ENCODE assay signal across 7 mouse cellular contexts in the genomic region with DNA sequence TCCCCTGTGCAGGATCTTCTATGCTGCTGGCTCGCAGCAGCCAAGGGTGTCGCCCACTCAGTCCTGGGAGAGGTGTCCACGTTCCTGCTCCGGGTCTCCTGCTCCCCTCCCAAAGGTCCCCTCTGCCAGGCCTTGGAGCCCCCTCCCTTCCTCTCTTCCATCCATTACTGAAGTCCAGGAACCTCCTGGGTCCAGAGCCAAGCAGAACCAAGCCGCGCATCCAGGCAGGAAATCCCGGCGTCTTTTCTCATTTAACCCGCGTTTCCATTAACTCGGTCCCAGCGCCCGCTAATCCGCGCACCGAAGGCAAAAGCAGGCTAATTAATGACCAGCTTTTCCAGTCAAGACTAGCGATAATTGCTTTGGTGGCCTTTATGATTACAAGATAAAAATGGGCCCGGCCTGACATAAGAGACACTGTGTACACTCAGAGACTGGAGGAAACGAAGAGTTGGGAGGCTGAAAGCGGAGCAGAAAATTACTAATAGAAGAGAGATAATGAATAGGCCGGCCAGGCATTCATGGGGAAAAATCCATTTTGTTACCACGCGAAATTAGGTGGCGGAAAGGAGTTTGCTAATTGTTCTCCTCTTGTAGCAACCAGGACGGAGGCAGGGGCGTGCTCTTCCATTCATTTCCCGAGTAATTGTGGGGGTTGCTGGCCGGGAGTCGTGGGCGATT.
DNase-seq lines count a peak whose midpoint lies in the region; ATAC-seq and TF ChIP-seq lines count a peak whose summit lies in the region.

No protein-coding gene starts in this region.

- 0 out of 2 replicates have a peak, but pooled peaks cover 2% of the 10 kb centered on the region for H3K4me1 ChIP-seq in lung, postnatal 0 days (ENCODE audit: insufficient read depth, low read depth, low read length)
- peaks cover 55% of the 10 kb centered on the region for H3K4me1 ChIP-seq in forebrain, embryonic 16.5 days (replicated peaks; ENCODE audit: control insufficient read depth, insufficient read depth, low read length)
- H3K4me1 ChIP-seq in midbrain, embryonic 12.5 days: peaks cover 73% of the 10 kb centered on the region

- no peak for TF ChIP-seq CTCF in lung, postnatal 0 days (IDR thresholded peaks at IDR 0.05)

- DNase-seq in lung, postnatal 0 days (ENCODE audit: low spot score): no peak
- DNase-seq in lung, postnatal 36 days: no peak
- no peak for DNase-seq in thymus, postnatal 36 days
- no peak for DNase-seq in testis, postnatal 10 days (ENCODE audit: low spot score)
- no peak for DNase-seq in layer of hippocampus, adult 9-11 months

- H3K4me2 ChIP-seq in lung, postnatal 0 days (replicated peaks; ENCODE audit: low read depth, low read length): peak overlapping the region; percentile 6; the same call in 1 of the 2 replicates
- H3K4me2 ChIP-seq in forebrain, embryonic 16.5 days (ENCODE audit: low read length): peak overlapping the region; percentile 57
- peak overlapping the region; percentile 67 for H3K4me2 ChIP-seq in midbrain, embryonic 12.5 days (replicated peaks)

- H3K27ac ChIP-seq in lung, postnatal 0 days (ENCODE audit: low read length): no peak overlapping the region
- H3K27ac ChIP-seq in forebrain, embryonic 16.5 days (ENCODE audit: low read length): peak overlapping the region; percentile 74
- H3K27ac ChIP-seq in midbrain, embryonic 12.5 days (replicated peaks): peak overlapping the region; percentile 91

- no peak for ATAC-seq in lung, postnatal 0 days
- ATAC-seq in forebrain, embryonic 16.5 days: peak; percentile 32
- ATAC-seq in midbrain, embryonic 12.5 days (ENCODE audit: low FRiP score, low read depth): no peak

- 18% methylated on average over 30 of the region's 30 CpGs for WGBS in lung, postnatal 0 days
- WGBS in forebrain, embryonic 16.5 days: under 1% methylated on average over 30 of the region's 30 CpGs
- WGBS in midbrain, embryonic 12.5 days: 4% methylated on average over 30 of the region's 30 CpGs

- H3K4me3 ChIP-seq in lung, postnatal 0 days (ENCODE audit: low read depth, low read length): no peak overlapping the region
- H3K4me3 ChIP-seq in forebrain, embryonic 16.5 days (replicated peaks; ENCODE audit: low read length): peak overlapping the region; percentile 33
- peak overlapping the region; percentile 94 for H3K4me3 ChIP-seq in midbrain, embryonic 12.5 days

- no peak overlapping the region for H3K9ac ChIP-seq in lung, postnatal 0 days (replicated peaks; ENCODE audit: low read depth)
- H3K9ac ChIP-seq in forebrain, embryonic 16.5 days (replicated peaks; ENCODE audit: low read depth, low read length): peak overlapping the region; percentile 52
- H3K9ac ChIP-seq in midbrain, embryonic 12.5 days (replicated peaks): peak overlapping the region; percentile 68

- no peak for TF ChIP-seq EP300 in lung, postnatal 0 days (IDR thresholded peaks at IDR 0.05)

- H3K36me3 ChIP-seq in lung, postnatal 0 days (ENCODE audit: insufficient read depth, low read length): no peaks in the 10 kb centered on the region
- H3K36me3 ChIP-seq in forebrain, embryonic 16.5 days (ENCODE audit: control insufficient read depth, insufficient read depth): no peaks in the 10 kb centered on the region
- H3K36me3 ChIP-seq in midbrain, embryonic 12.5 days: peaks cover 38% of the 10 kb centered on the region

- H3K9me3 ChIP-seq in lung, postnatal 0 days (ENCODE audit: low read length): no peaks in the 10 kb centered on the region
- no peaks in the 10 kb centered on the region for H3K9me3 ChIP-seq in forebrain, embryonic 16.5 days (ENCODE audit: control insufficient read depth, low read length)
- H3K9me3 ChIP-seq in midbrain, embryonic 12.5 days: no peaks in the 10 kb centered on the region

- H3K27me3 ChIP-seq in lung, postnatal 0 days (replicated peaks; ENCODE audit: insufficient read depth, low read length): peaks cover 44% of the 10 kb centered on the region
- H3K27me3 ChIP-seq in forebrain, embryonic 16.5 days (replicated peaks; ENCODE audit: control insufficient read depth, insufficient read depth, low read length): peaks cover 35% of the 10 kb centered on the region
- H3K27me3 ChIP-seq in midbrain, embryonic 12.5 days: no peaks in the 10 kb centered on the region

Comparison
In these comparisons a context has a peak if more than half of its experiments do, and no peak if none do; other contexts are left out.
1. H3K4me2 ChIP-seq: peak in every context shown above with its lines; median percentile 67 in midbrain, embryonic 12.5 days; 57 in forebrain, embryonic 16.5 days; 6 in lung, postnatal 0 days.